Mouse (Mus musculus): ENCODE measurements at regions not wholly inside any gene's neighbourhood (a gene's known extent, or its start where the extent isn't known, plus 50 kb on each side); places are given as distances from the start of the nearest gene placed in this dataset.

DNA sequence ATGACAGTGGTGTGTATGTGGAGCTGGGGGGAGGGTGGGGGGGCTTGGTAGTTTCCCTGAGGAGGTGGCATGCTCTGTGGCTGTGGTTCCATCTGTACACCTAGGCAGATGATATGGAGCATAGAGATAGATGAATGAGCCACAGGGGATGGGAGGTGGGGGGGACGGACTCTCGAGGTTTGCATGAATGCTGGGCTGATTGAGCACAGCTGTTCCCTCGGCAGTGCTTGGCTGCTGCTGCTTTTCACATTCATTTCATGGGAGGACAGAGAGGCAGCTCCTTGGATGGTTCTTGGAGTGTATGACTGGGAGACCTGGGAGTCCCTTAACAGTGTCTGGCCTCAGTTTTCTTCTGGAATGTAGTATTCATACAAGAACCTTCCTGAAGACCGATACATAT, 184.5 kb downstream of the Zfp36l1 start:
- Histone ChIP-seq H3K9ac (ENCODE audit: insufficient read depth, low read depth, low read length, poor library complexity, severe bottlenecking) (no peak overlapping the region), H3K9me3 (ENCODE audit: control insufficient read depth, insufficient read depth, low read depth, low read length) (no peaks in the 10 kb centered on the region), H3K36me3 (ENCODE audit: control insufficient read depth, insufficient read depth, low read length, poor library complexity, severe bottlenecking) (no peaks in the 10 kb centered on the region), H3K4me3 (ENCODE audit: insufficient read depth in 1 of 2, low read depth in 1 of 2, low read length in 2 of 2, poor library complexity in 1 of 2, severe bottlenecking in 1 of 2) (no peak overlapping the region), H3K4me1 (ENCODE audit: control insufficient read depth in 2 of 2, insufficient read depth in 2 of 2, low read length in 2 of 2, poor library complexity in 1 of 2) (peaks cover 6 to 15% of the 10 kb centered on the region in 2 experiments), H3K27ac (ENCODE audit: insufficient read depth, low read depth, low read length, poor library complexity, severe bottlenecking) (no peak overlapping the region)
- no peak for DNase-seq (ENCODE audit: low read depth, low spot score)
- in situ Hi-C loops (cut with MboI; ENCODE audit: low sequenced_read_pairs in 2 of 2, unreplicated experiment in 2 of 2) = no loop called here
- TF ChIP-seq MAFK (IDR thresholded peaks at IDR 0.05; ENCODE audit: insufficient read depth, low read depth, low read length) (no peak), ZC3H11A (IDR thresholded peaks at IDR 0.05; ENCODE audit: borderline replicate concordance, low read depth, low read length) (no peak), CHD2 (IDR thresholded peaks at IDR 0.05; ENCODE audit: low read depth, low read length) (no peak), ZNF384 (IDR thresholded peaks at IDR 0.05; ENCODE audit: low read depth, low read length) (no peak), HCFC1 (IDR thresholded peaks at IDR 0.05; ENCODE audit: borderline replicate concordance, insufficient read depth, low read length) (no peak)

- in situ Hi-C loops (cut with MboI; ENCODE audit: low sequenced_read_pairs in 2 of 2, unreplicated experiment in 2 of 2) = no loop called here
- no peak for TF ChIP-seq MAFK (IDR thresholded peaks at IDR 0.05; ENCODE audit: insufficient read depth, low read depth, low read length)
- TF ChIP-seq ZNF384 (IDR thresholded peaks at IDR 0.05; ENCODE audit: low read depth, low read length) = no peak
- TF ChIP-seq HCFC1 (IDR thresholded peaks at IDR 0.05; ENCODE audit: borderline replicate concordance, insufficient read depth, low read length) = no peak
- no peak for TF ChIP-seq ZC3H11A (IDR thresholded peaks at IDR 0.05; ENCODE audit: borderline replicate concordance, low read depth, low read length)
- no peak for TF ChIP-seq CHD2 (IDR thresholded peaks at IDR 0.05; ENCODE audit: low read depth, low read length)
- Histone ChIP-seq H3K4me3 (ENCODE audit: insufficient read depth in 1 of 2, low read depth in 1 of 2, low read length in 2 of 2, poor library complexity in 1 of 2, severe bottlenecking in 1 of 2) (no peak overlapping the region), H3K4me1 (ENCODE audit: control insufficient read depth in 2 of 2, insufficient read depth in 2 of 2, low read length in 2 of 2, poor library complexity in 1 of 2) (peaks cover 6 to 15% of the 10 kb centered on the region in 2 experiments), H3K9me3 (ENCODE audit: control insufficient read depth, insufficient read depth, low read depth, low read length) (no peaks in the 10 kb centered on the region), H3K36me3 (ENCODE audit: control insufficient read depth, insufficient read depth, low read length, poor library complexity, severe bottlenecking) (no peaks in the 10 kb centered on the region), H3K9ac (ENCODE audit: insufficient read depth, low read depth, low read length, poor library complexity, severe bottlenecking) (no peak overlapping the region), H3K27ac (ENCODE audit: insufficient read depth, low read depth, low read length, poor library complexity, severe bottlenecking) (no peak overlapping the region)
- no peak for DNase-seq (ENCODE audit: low read depth, low spot score)
Measured at GRCm38 (mm10) chr12:79925704-79926588, 186.9 kb downstream of the Zfp36l1 start.

DNA sequence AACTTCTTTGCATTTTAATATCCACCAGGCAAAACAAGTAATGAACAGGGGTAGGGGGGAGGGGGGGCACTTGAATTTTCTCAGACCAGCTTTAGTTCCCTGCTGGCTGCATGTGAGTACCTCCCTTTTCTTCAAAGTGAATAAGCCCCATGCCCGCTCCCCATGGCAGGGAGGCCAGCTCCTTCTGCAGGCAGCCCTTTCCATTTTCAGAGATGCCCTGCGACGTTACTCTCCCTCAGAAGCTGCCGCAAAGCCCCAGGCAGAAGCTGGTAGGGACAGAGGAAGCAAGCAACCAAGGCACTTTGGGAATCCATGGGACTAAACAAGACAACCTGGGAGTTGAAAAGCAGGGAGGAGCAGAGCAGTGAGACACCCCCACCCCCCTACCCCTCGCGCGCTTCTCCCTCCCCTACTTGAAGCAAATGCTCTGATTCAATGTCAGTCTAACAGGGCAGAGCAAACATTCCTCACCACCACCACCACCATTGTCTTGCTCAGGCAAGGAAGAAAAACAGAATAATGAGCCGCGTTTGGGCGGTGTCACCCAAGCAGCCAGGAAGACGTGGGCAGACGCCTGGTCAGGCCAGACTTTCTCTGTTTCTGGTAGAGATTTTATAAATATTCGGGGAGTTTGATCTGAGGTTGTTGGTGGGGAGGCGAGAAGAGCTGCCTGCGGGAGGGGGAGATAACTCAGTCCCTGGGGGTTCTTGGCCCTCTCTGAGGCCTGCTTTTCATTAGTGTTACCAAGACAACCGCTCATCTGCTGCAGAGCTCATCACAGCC, 187.7 kb downstream of the Zfp36l1 start:
- peak; percentile 31 for DNase-seq (ENCODE audit: low read depth, low spot score)
- H3K9ac ChIP-seq (ENCODE audit: insufficient read depth, low read depth, low read length, poor library complexity, severe bottlenecking) = no peak overlapping the region
- H3K27ac ChIP-seq (ENCODE audit: insufficient read depth, low read depth, low read length, poor library complexity, severe bottlenecking) = no peak overlapping the region
- no peak for TF ChIP-seq ZNF384 (IDR thresholded peaks at IDR 0.05; ENCODE audit: low read depth, low read length)
- TF ChIP-seq CHD2 (IDR thresholded peaks at IDR 0.05; ENCODE audit: low read depth, low read length) = no peak
- TF ChIP-seq MAFK (IDR thresholded peaks at IDR 0.05; ENCODE audit: insufficient read depth, low read depth, low read length) = no peak
- no peak for TF ChIP-seq HCFC1 (IDR thresholded peaks at IDR 0.05; ENCODE audit: borderline replicate concordance, insufficient read depth, low read length)
- TF ChIP-seq ZC3H11A (IDR thresholded peaks at IDR 0.05; ENCODE audit: borderline replicate concordance, low read depth, low read length) = no peak
- peaks cover 6 to 15% of the 10 kb centered on the region in 2 experiments for H3K4me1 ChIP-seq (ENCODE audit: control insufficient read depth in 2 of 2, insufficient read depth in 2 of 2, low read length in 2 of 2, poor library complexity in 1 of 2)
- in situ Hi-C loops (cut with MboI; ENCODE audit: low sequenced_read_pairs in 2 of 2, unreplicated experiment in 2 of 2) = no loop called here
- no peak overlapping the region for H3K4me3 ChIP-seq (ENCODE audit: insufficient read depth in 1 of 2, low read depth in 1 of 2, low read length in 2 of 2, poor library complexity in 1 of 2, severe bottlenecking in 1 of 2)
- H3K9me3 ChIP-seq (ENCODE audit: control insufficient read depth, insufficient read depth, low read depth, low read length) = no peaks in the 10 kb centered on the region
- no peaks in the 10 kb centered on the region for H3K36me3 ChIP-seq (ENCODE audit: control insufficient read depth, insufficient read depth, low read length, poor library complexity, severe bottlenecking)

DNA sequence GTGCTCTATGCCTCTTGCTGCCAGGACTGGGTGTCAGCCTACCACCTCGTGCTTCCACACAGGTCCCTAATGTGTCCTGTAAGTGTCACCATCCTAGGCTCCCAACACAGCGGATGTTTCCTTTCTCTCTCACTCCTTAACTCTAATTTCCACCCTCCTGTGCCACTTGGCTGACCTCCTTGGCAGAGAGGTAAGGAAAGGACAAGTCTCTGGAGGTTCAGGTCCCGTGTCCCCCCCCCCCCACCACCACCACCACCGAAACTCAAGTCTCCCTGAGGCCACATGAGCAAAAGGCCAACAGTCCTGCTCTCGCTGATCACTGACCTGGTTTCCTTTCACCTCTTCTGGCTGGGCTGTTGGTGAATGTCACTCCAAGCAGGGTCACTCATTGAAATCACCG, 189.0 kb downstream of the Zfp36l1 start:
- no peak overlapping the region for H3K27ac ChIP-seq (ENCODE audit: insufficient read depth, low read depth, low read length, poor library complexity, severe bottlenecking)
- TF ChIP-seq CHD2 (IDR thresholded peaks at IDR 0.05; ENCODE audit: low read depth, low read length) = no peak
- no peak for TF ChIP-seq HCFC1 (IDR thresholded peaks at IDR 0.05; ENCODE audit: borderline replicate concordance, insufficient read depth, low read length)
- no peak for TF ChIP-seq ZC3H11A (IDR thresholded peaks at IDR 0.05; ENCODE audit: borderline replicate concordance, low read depth, low read length)
- no peak for TF ChIP-seq MAFK (IDR thresholded peaks at IDR 0.05; ENCODE audit: insufficient read depth, low read depth, low read length)
- TF ChIP-seq ZNF384 (IDR thresholded peaks at IDR 0.05; ENCODE audit: low read depth, low read length) = no peak
- no peak for DNase-seq (ENCODE audit: low read depth, low spot score)

More for the DNA sequence above, 189.0 kb downstream of the Zfp36l1 start:
- in situ Hi-C loops (cut with MboI; ENCODE audit: low sequenced_read_pairs in 2 of 2, unreplicated experiment in 2 of 2) = no loop called here
- Histone ChIP-seq H3K9me3 (ENCODE audit: control insufficient read depth, insufficient read depth, low read depth, low read length) (no peaks in the 10 kb centered on the region), H3K4me3 (ENCODE audit: insufficient read depth in 1 of 2, low read depth in 1 of 2, low read length in 2 of 2, poor library complexity in 1 of 2, severe bottlenecking in 1 of 2) (no peak overlapping the region), H3K4me1 (ENCODE audit: control insufficient read depth in 2 of 2, insufficient read depth in 2 of 2, low read length in 2 of 2, poor library complexity in 1 of 2) (peaks cover 6 to 14% of the 10 kb centered on the region in 2 experiments), H3K9ac (ENCODE audit: insufficient read depth, low read depth, low read length, poor library complexity, severe bottlenecking) (no peak overlapping the region), H3K36me3 (ENCODE audit: control insufficient read depth, insufficient read depth, low read length, poor library complexity, severe bottlenecking) (no peaks in the 10 kb centered on the region)

Data from ES-E14 (cell line).